Mouse (Mus musculus): Measurements from ENCODE around the gene Hjurp.
"Not testable (repeated sequence)": the region's sequence is repeated elsewhere in the genome, so short reads cannot be mapped to it uniquely, and the experiment has no call there.

GRCm38 (mm10) chr1:88225301-88225700, 52.1 kb downstream of the Hjurp start:
- not testable (repeated sequence) for TF ChIP-seq CTCF (IDR thresholded peaks at IDR 0.05; ENCODE audit: insufficient read depth, low read length); POLR2A (IDR thresholded peaks at IDR 0.05; ENCODE audit: borderline replicate concordance, extremely low read depth, low read depth, low read length)
